Mouse (Mus musculus) liver, embryonic 14.5 days (tissue): ENCODE results near the gene Ifi213. TPM values are rescaled to one million over a fixed set of nuclear protein-coding genes. Genes with fewer than 3 reads are reported as not detected.
"Not testable (repeated sequence)": the region's sequence is repeated elsewhere in the genome, so short reads cannot be mapped to it uniquely, and the experiment has no call there.

ENCODE experiments used
- ATAC-seq: fragments of 200-750 bp; cut with Nextera tagmentation; 2 replicates; pipeline ENCODE4 v1.8.0; 2017; ENCODE audit warnings: moderate number of reproducible peaks, mild to moderate bottlenecking, moderate library complexity; ENCODE audit not compliant: insufficient read depth
- DNase-seq, 3 experiments: peaks; one replicate each; pipeline ENCODE4 v3.0.0-alpha.2; 2012 to 2013; ENCODE audit warnings: low read depth in 3 of 3, low spot score in 3 of 3
- H3K27ac ChIP-seq: fragments of 300-500 bp; sonication (generic); 2 replicates; pipeline ENCODE4 v1.5.1; 2014; ENCODE audit warnings: moderate library complexity, mild to moderate bottlenecking, control low read depth, inconsistent platforms
- H3K27me3 ChIP-seq: fragments of 300-500 bp; sonication (generic); 2 replicates; pipeline ENCODE4 v1.6.1; 2014; ENCODE audit warnings: mild to moderate bottlenecking, low read length, moderate library complexity; ENCODE audit not compliant: control insufficient read depth, insufficient read depth
- H3K36me3 ChIP-seq: fragments of 300-500 bp; sonication (generic); replicated peaks from 2 replicates; pipeline ENCODE4 v1.6.1; 2014; ENCODE audit warnings: low read depth; ENCODE audit not compliant: control insufficient read depth, insufficient read depth
- H3K4me1 ChIP-seq, 2 experiments: fragments of 200-500 bp in 1 of 2; fragments of 300-500 bp in 1 of 2; sonication (generic) in 1 of 2; replicated peaks; 2 replicates each; pipeline ENCODE4 v1.6.1; 2012 to 2014; ENCODE audit warnings: antibody characterized with exemption in 1 of 2, inconsistent platforms in 1 of 2, low read length in 1 of 2; ENCODE audit not compliant: control insufficient read depth in 2 of 2, insufficient read depth in 2 of 2
- H3K4me2 ChIP-seq: fragments of 300-500 bp; sonication (generic); 2 replicates; pipeline ENCODE4 v1.6.1; 2014; ENCODE audit warnings: low read depth, mild to moderate bottlenecking, control low read depth, moderate library complexity
- H3K4me3 ChIP-seq, 2 experiments: fragments of 200-500 bp in 1 of 2; fragments of 300-500 bp in 1 of 2; sonication (generic) in 1 of 2; 2 replicates each; pipeline ENCODE4 v1.5.1; 2012 to 2014; ENCODE audit warnings: low read depth in 2 of 2, low read length in 2 of 2, mild to moderate bottlenecking in 2 of 2, control low read depth in 1 of 2, inconsistent platforms in 1 of 2, moderate library complexity in 1 of 2; ENCODE audit not compliant: insufficient read depth in 1 of 2
- H3K9ac ChIP-seq: fragments of 300-500 bp; sonication (generic); replicated peaks from 2 replicates; pipeline ENCODE4 v1.6.1; 2014; ENCODE audit warnings: mild to moderate bottlenecking, control low read depth, moderate library complexity
- H3K9me3 ChIP-seq: fragments of 300-500 bp; sonication (generic); 2 replicates; pipeline ENCODE4 v1.6.1; 2016; ENCODE audit warnings: low read length, mixed read lengths; ENCODE audit not compliant: control insufficient read depth
- CTCF ChIP-seq: IDR thresholded peaks from 2 replicates; pipeline ENCODE4 v1.5.1; 2016; ENCODE audit warnings: antibody characterized with exemption, low read depth, control low read depth
- EP300 ChIP-seq: IDR thresholded peaks from 2 replicates; pipeline ENCODE4 v1.6.1; 2016; ENCODE audit warnings: antibody characterized with exemption, low read depth
- WGBS: fragments of 180-500 bp; shearing (Covaris S2); extraction: QIAGEN DNeasy Blood & Tissue Kit; methylation state at CpG from one replicate; pipeline ENCODE4 v1.1.7; 2014; ENCODE audit not compliant: insufficient replicate concordance; 5-methylcytosine and 5-hydroxymethylcytosine counted together
- polyA plus RNA-seq, 2 experiments: library from polyadenylated mRNA; depleted of rRNA in 1 of 2; stranded (reverse) in 1 of 2; unstranded in 1 of 2; fragments of >200 nt; fragmentation: Nextera tagmentation in 1 of 2; extraction: Ambion mirVana in 1 of 2; gene quantifications; 2 replicates each; pipeline versions ENCODE4 v1.2.1 to v1.2.3; 2012 to 2014

The Ifi213 gene
- polyA plus RNA-seq (2012; rRNA removed) (0.03 and 0.04 TPM in 2 replicates), polyA plus RNA-seq (2014; fragmentation: Nextera tagmentation; extraction: Ambion mirVana) (0.08 TPM in 1 of 2 replicates, not detected in the other)

DNA sequence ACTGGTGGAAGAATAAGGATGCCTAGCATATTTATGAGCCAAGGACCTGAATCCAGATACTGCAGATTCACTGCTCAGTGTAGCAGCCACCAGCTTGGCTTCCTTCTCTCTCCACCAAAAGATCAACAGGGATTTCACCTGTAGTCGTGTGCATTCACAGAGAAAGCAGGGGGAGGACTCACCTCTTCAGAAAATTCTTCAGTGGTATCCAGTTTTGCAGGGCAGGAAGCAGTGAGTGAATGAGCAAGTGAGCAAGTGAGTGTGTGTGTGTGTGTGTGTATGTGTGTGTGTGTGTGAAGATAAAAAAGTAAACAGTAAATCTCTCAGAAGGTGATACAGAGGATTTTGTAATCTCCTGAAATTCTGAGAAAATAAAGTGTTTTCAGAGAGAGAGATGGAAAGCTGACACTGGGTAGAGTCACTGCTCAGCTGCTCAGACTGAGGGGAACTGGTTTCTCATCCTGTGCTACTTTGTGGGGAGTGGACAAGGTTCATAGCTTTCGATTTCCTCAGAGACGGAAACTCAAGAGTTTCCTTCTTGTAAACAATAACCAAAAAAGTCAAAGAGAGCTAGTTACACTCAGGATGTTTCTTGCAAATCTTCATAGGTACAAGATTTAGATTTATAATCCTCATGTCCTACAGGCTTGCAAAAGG, at the start of gene Ifi213:
Gene Ifi213 (minus strand): TSS at position 437 of the 657 bp plus-strand sequence.
- H3K27me3 ChIP-seq, DNase-seq, ATAC-seq, H3K9me3 ChIP-seq, H3K27ac ChIP-seq, H3K36me3 ChIP-seq, H3K4me2 ChIP-seq, H3K4me3 ChIP-seq, H3K4me1 ChIP-seq, H3K9ac ChIP-seq: not testable (repeated sequence)
- WGBS, result 49% methylated on average over 3 of the region's 3 CpGs

DNA sequence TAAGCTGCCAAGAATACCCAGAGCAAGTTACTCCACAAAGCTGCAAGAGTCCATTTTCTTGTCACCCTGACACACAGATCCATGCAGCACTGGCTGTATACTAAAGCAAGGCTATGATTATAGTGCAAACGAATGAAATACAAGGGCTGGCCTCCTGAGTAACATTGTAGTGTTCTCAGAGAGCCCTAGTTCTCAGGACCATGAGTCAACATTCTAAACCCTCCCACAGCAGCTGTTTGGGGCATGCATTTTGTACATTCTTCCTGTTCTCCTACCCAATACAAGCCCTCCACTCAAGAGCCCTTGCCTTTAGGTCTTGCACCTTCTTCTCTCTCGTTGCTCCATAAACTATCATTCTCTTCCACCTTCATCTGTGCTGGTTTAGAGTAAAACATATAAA, 46.3 kb upstream of the Ifi213 start:
- Histone ChIP-seq H3K27me3 (no peaks in the 10 kb centered on the region), H3K36me3 (no peaks in the 10 kb centered on the region), H3K4me3 (no peak overlapping the region), H3K9me3 (no peaks in the 10 kb centered on the region), H3K4me2 (no peak overlapping the region), H3K27ac (no peak overlapping the region), H3K9ac (no peak overlapping the region), H3K4me1 (no peaks in the 10 kb centered on the region)
- WGBS, result 37% methylated on average over 2 of the region's 2 CpGs
- no peak for DNase-seq
- no peak for ATAC-seq
- TF ChIP-seq CTCF (no peak), EP300 (no peak)

DNA sequence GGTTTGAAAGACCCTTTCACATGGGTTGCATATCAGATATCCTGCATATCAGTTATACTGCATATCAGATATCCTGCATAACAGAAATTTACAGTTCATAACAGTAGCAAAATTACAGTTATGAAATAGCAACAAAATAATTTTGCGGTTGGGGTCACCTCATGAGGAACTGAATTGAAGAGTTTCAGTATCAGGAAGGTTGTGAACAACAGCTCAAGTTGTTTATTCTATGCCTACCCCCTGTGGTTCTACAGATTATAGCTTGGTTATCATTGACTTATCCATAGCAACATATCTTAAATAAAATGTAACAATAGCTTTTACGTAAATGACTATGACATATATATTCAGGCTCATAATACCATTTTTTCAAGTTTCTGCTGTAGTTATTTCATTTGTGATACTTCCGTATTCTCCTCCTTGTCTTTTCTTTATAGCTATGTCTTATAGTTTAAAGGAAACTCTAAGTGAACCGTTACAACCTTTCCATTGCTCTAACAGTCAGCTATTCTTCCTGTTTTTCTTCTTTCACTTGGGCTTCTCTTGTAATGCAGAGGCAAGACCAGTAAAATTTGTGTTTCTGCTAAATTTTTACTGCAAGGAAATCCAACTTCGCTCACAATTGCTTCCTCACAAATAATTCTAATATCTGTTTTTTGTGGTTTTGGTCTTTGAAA, 35.0 kb upstream of the Ifi213 start:
- Histone ChIP-seq H3K4me1 (no peaks in the 10 kb centered on the region), H3K36me3 (no peaks in the 10 kb centered on the region), H3K9ac (no peak overlapping the region), H3K4me2 (no peak overlapping the region), H3K27ac (no peak overlapping the region), H3K4me3 (no peak overlapping the region), H3K9me3 (no peaks in the 10 kb centered on the region), H3K27me3 (no peaks in the 10 kb centered on the region)
- 62% methylated on average over 5 of the region's 5 CpGs for WGBS
- no peak for ATAC-seq
- DNase-seq, result no peak
- TF ChIP-seq EP300 (no peak), CTCF (no peak)

DNA sequence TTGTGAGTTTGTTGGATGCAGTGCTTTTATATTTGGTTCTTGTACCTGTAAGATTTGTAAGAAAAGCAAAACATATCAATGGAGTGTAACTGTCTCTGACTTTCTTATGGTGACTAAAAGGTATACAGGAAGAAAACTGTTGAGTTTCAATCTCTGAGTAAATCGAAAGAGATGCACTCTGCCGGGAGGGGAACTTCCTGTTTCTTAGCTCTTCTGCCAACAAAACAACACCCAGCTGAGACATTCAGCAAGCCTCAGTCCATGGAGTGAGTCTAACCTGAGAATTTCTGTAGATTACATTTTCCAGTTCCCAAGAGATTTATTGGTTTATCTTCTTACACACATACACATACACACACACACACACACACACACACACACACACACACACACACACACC, 31.5 kb upstream of the Ifi213 start, which contains the start of gene Ifi209:
Gene Ifi209 (plus strand): TSS at position 296 of the 400 bp plus-strand sequence.
- not testable (repeated sequence) for H3K27ac ChIP-seq, ATAC-seq, H3K9me3 ChIP-seq, H3K36me3 ChIP-seq, H3K4me3 ChIP-seq, H3K27me3 ChIP-seq, H3K4me2 ChIP-seq, H3K4me1 ChIP-seq, DNase-seq, H3K9ac ChIP-seq
- WGBS, result 14% methylated on average over 2 of the region's 2 CpGs

DNA sequence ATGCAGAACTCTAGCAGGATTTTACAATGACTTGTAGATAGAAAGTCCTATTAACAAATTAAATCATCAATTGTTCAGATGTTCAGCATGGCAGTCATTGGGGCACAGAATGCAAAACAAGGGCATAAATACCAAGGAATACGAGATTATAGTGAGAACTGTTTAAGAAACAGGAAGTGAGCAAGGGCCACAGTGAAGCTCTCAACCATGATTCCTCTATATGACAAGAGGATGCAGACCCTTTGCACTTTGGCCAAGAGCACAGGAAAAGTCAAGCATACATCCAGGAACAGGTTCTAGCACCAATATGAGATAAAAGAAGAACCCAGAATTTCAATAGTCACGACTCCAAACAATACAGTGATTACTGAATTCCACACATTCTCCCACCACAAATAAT, 27.6 kb upstream of the Ifi213 start:
- ATAC-seq, result no peak
- no peaks in the 10 kb centered on the region for H3K4me1 ChIP-seq
- no peak overlapping the region for H3K9ac ChIP-seq
- no peak overlapping the region for H3K4me2 ChIP-seq
- no peaks in the 10 kb centered on the region for H3K27me3 ChIP-seq
- H3K4me3 ChIP-seq, result no peak overlapping the region
- H3K27ac ChIP-seq, result no peak overlapping the region
- no peak for DNase-seq
- 26% methylated on average over 2 of the region's 2 CpGs for WGBS
- TF ChIP-seq CTCF (no peak), EP300 (no peak)
- H3K36me3 ChIP-seq, result no peaks in the 10 kb centered on the region
- no peaks in the 10 kb centered on the region for H3K9me3 ChIP-seq
